In the genomic region with DNA sequence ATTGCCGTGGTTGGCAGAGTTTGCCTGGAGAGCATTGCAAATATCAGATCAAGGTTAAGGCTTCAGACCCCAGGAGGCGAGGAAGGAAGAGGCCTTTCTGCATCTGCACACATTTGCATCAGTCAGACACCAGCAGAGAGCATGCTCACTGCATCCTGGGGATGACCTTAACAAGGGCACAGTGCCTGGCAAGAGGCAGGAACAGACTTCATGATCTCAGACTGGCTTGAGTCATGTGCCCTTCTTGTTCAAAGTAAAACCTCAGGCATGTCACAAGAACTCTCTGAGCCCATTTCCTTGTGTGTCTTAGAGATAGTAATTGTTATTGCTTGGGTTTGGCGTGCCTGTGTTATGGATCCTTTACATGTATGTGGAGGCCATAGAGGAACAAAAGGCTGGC, we compare ENCODE assay signal across 18 mouse cellular contexts.
DNase-seq lines count a peak whose midpoint lies in the region; ATAC-seq and TF ChIP-seq lines count a peak whose summit lies in the region.
"Had no signal": no experiment of that assay in that cellular context is flagged by ENCODE, and none has a peak within 500 bp of the region (broad histone marks: within the 10 kb centered on the region; RNA-seq: fewer than 3 reads in every experiment).

No protein-coding gene starts in this region.

- peaks cover 28% of the 10 kb centered on the region for H3K4me1 ChIP-seq in hindbrain, embryonic 13.5 days (replicated peaks)
- H3K4me1 ChIP-seq in hindbrain, postnatal 0 days (ENCODE audit: insufficient read depth, low read length): 0 out of 2 replicates have a peak, but pooled peaks cover 4% of the 10 kb centered on the region
- H3K4me1 ChIP-seq in limb, embryonic 12.5 days (replicated peaks): peaks cover 42% of the 10 kb centered on the region

- no peaks in the 10 kb centered on the region for H3K9me3 ChIP-seq in hindbrain, embryonic 13.5 days
- no peaks in the 10 kb centered on the region for H3K9me3 ChIP-seq in hindbrain, postnatal 0 days (ENCODE audit: low read length)
- H3K9me3 ChIP-seq in limb, embryonic 12.5 days: no peaks in the 10 kb centered on the region
- H3K9me3 ChIP-seq: forebrain, embryonic 15.5 days; heart, embryonic 12.5 days; kidney, embryonic 15.5 days had no signal

- intact Hi-C loops in left cerebral cortex, postnatal 36 days (cut with DNase I): no loop called here

- 73% methylated on average over 3 of the region's 3 CpGs for WGBS in hindbrain, embryonic 13.5 days
- WGBS in hindbrain, postnatal 0 days: 75% methylated on average over 3 of the region's 3 CpGs
- WGBS in limb, embryonic 12.5 days: 40% methylated on average over 3 of the region's 3 CpGs

- H3K27ac ChIP-seq in hindbrain, embryonic 13.5 days: 0 out of 2 replicates have a peak overlapping the region, but pooled peaks have one; percentile 32
- H3K27ac ChIP-seq in hindbrain, postnatal 0 days: no peak overlapping the region
- peak overlapping the region; percentile 51; the same call in 1 of the 2 replicates for H3K27ac ChIP-seq in limb, embryonic 12.5 days
- H3K27ac ChIP-seq: kidney, embryonic 15.5 days; liver, embryonic 14.5 days had no signal

- H3K27me3 ChIP-seq in hindbrain, embryonic 13.5 days: no peaks in the 10 kb centered on the region
- no peaks in the 10 kb centered on the region for H3K27me3 ChIP-seq in hindbrain, postnatal 0 days (ENCODE audit: insufficient read depth, low read length)
- no peaks in the 10 kb centered on the region for H3K27me3 ChIP-seq in limb, embryonic 12.5 days
- H3K27me3 ChIP-seq: forebrain, embryonic 15.5 days; heart, embryonic 12.5 days; kidney, embryonic 15.5 days had no signal

- TF ChIP-seq CTCF in hindbrain, postnatal 0 days (IDR thresholded peaks at IDR 0.05; ENCODE audit: low read depth): no peak

- no peaks in the 10 kb centered on the region; the same call in 1 of the 2 replicates for H3K36me3 ChIP-seq in hindbrain, embryonic 13.5 days
- no peaks in the 10 kb centered on the region for H3K36me3 ChIP-seq in hindbrain, postnatal 0 days (ENCODE audit: insufficient read depth, low read length)
- peaks cover 10% of the 10 kb centered on the region; the same call in 1 of the 2 replicates for H3K36me3 ChIP-seq in limb, embryonic 12.5 days
- H3K36me3 ChIP-seq: forebrain, embryonic 15.5 days had no signal

- DNase-seq in hindbrain, postnatal 0 days (ENCODE audit: low spot score): no peak
- peak; percentile 13 for DNase-seq in ES-CJ7 (ENCODE audit: low read depth, low spot score)
- DNase-seq in ZHBTc4 (ENCODE audit: low read depth, low spot score): peak; percentile 18
- no peak for DNase-seq in left cerebral cortex, postnatal 36 days (ENCODE audit: low spot score in 2 of 2)
- no peak for DNase-seq in cerebellum, adult 18-20 months
- DNase-seq: B cell, adult 2 months; cerebellum, adult 11 months; cerebellum, postnatal 25 days; heart, postnatal 36 days had no signal

- H3K4me3 ChIP-seq in hindbrain, embryonic 13.5 days: no peak overlapping the region
- H3K4me3 ChIP-seq in hindbrain, postnatal 0 days (ENCODE audit: low read length): no peak overlapping the region
- no peak overlapping the region for H3K4me3 ChIP-seq in limb, embryonic 12.5 days (replicated peaks)
- H3K4me3 ChIP-seq: erythroblast, embryonic 14.5 days; forebrain, embryonic 15.5 days; heart, embryonic 12.5 days; kidney, embryonic 15.5 days had no signal

- no peak overlapping the region for H3K9ac ChIP-seq in hindbrain, embryonic 13.5 days
- H3K9ac ChIP-seq in hindbrain, postnatal 0 days (replicated peaks; ENCODE audit: low read length): no peak overlapping the region
- no peak overlapping the region for H3K9ac ChIP-seq in limb, embryonic 12.5 days (replicated peaks)
- H3K9ac ChIP-seq: forebrain, embryonic 15.5 days; heart, embryonic 12.5 days; kidney, embryonic 15.5 days; liver, embryonic 14.5 days had no signal

- no peak overlapping the region for H3K4me2 ChIP-seq in hindbrain, embryonic 13.5 days
- H3K4me2 ChIP-seq in hindbrain, postnatal 0 days (ENCODE audit: low read depth, low read length): no peak overlapping the region
- no peak overlapping the region for H3K4me2 ChIP-seq in limb, embryonic 12.5 days
- H3K4me2 ChIP-seq: forebrain, embryonic 15.5 days; heart, embryonic 12.5 days; kidney, embryonic 15.5 days had no signal

- no peak for ATAC-seq in hindbrain, embryonic 13.5 days (ENCODE audit: low FRiP score)
- no peak for ATAC-seq in hindbrain, postnatal 0 days
- no peak for ATAC-seq in limb, embryonic 12.5 days (ENCODE audit: insufficient number of reproducible peaks, insufficient read depth, low FRiP score, low TSS enrichment, low read depth)
- ATAC-seq: intestine, embryonic 16.5 days; lung, postnatal 0 days had no signal

Comparison
In these comparisons a context has a peak if more than half of its experiments do, and no peak if none do; other contexts are left out.
1. DNase-seq: peak in ES-CJ7 (single experiment) and ZHBTc4 (single experiment); none in hindbrain, postnatal 0 days (single experiment), left cerebral cortex, postnatal 36 days (0 of 2) and cerebellum, adult 18-20 months (0 of 2).